Mouse (Mus musculus) CH12.LX (cell line): Measurements from ENCODE around the gene Samd5.

Source experiments
- CTCF ChIP-seq, 2 experiments: IDR thresholded peaks in 1 of 2; conservative IDR thresholded peaks in 1 of 2; 2 replicates each; pipeline ENCODE4 v1.5.1; 2011 to 2012; ENCODE audit warnings: low read depth in 2 of 2, low read length in 2 of 2, improper control_type of control experiment in 1 of 2, inconsistent platforms in 1 of 2, mild to moderate bottlenecking in 1 of 2, moderate library complexity in 1 of 2
- ETS1 ChIP-seq: conservative IDR thresholded peaks from 2 replicates; pipeline ENCODE4 v1.6.1; 2012; ENCODE audit warnings: low read depth, mild to moderate bottlenecking, inconsistent platforms, low read length, improper control_type of control experiment, moderate library complexity
- IRF4 ChIP-seq: IDR thresholded peaks from 2 replicates; pipeline ENCODE4 v1.6.1; 2014; ENCODE audit warnings: low read depth, mild to moderate bottlenecking, inconsistent platforms, low read length, improper control_type of control experiment
- KAT2A ChIP-seq: IDR thresholded peaks from 2 replicates; pipeline ENCODE4 v1.6.1; 2012; ENCODE audit warnings: low read length, improper control_type of control experiment, inconsistent platforms; ENCODE audit not compliant: insufficient replicate concordance
- MAX ChIP-seq: IDR thresholded peaks from 2 replicates; pipeline ENCODE4 v1.6.1; 2011; ENCODE audit warnings: low read length, improper control_type of control experiment
- MYC ChIP-seq: IDR thresholded peaks from 2 replicates; pipeline ENCODE4 v1.6.1; 2011; ENCODE audit warnings: low read depth, mild to moderate bottlenecking, improper control_type of control experiment, low read length
- NRF1 ChIP-seq: IDR thresholded peaks from 2 replicates; pipeline ENCODE4 v1.6.1; 2014; ENCODE audit warnings: low read depth, mild to moderate bottlenecking, inconsistent platforms, low read length, improper control_type of control experiment, moderate library complexity
- PAX5 ChIP-seq: IDR thresholded peaks from 2 replicates; pipeline ENCODE4 v1.6.1; 2012; ENCODE audit warnings: low read length, inconsistent platforms, mixed read lengths
- POLR2A ChIP-seq: IDR thresholded peaks from 2 replicates; pipeline ENCODE4 v1.6.1; 2011; ENCODE audit warnings: low read depth, mild to moderate bottlenecking, improper control_type of control experiment, low read length
- POLR2AphosphoS2 ChIP-seq: IDR thresholded peaks from 2 replicates; pipeline ENCODE4 v1.6.1; 2011; ENCODE audit warnings: low read depth, low read length, improper control_type of control experiment
- RCOR1 ChIP-seq: conservative IDR thresholded peaks from 2 replicates; pipeline ENCODE4 v1.6.1; 2012; ENCODE audit warnings: low read depth, mild to moderate bottlenecking, inconsistent platforms, low read length, improper control_type of control experiment
- USF2 ChIP-seq: conservative IDR thresholded peaks from 2 replicates; pipeline ENCODE4 v1.6.1; 2011; ENCODE audit warnings: low read depth, low read length, improper control_type of control experiment
- ZMIZ1 ChIP-seq: IDR thresholded peaks from 2 replicates; pipeline ENCODE4 v1.6.1; 2012; ENCODE audit warnings: low read depth, mild to moderate bottlenecking, inconsistent platforms, low read length, improper control_type of control experiment

DNA sequence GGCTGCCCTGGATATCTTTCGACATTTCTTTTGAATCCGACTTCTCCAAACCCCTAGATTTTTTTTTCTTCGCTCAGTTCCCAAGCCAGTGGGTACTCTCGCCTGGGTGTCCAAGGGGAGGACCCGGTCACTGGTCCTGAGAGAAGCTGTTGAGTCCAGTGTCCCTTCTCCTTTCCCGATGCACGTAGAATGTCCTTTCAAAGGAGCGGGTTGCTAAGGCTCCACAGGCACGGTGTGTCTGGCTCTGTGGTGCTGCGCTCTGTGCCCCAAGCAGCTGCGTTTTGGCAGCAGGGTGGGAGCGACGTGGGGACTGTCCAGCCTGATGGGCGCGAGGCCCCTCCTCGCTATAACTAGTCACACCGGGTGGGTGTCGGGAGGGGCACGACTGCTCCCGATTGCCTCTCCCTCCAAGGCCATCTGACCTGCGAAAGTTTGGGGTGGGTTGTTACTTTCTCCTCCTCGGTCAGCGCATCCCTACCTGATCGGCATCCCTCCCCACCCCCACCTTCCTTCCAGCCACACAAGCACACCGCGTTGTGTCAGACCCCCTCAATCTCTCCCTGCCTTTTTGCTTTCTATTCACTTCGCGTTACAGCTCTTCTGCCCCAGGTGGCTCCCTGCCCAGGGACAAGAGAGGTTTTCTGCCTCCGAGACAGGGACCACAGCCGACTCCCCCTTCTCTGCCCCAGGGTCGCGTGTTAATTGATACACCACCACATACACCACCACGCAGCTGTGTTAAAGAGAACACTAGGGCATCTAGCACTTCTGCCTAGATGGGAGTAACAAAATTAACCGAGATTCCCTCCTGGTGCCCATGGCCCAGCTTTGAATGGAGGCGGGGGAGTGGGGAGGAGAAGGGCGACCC, 776 bp upstream of the Samd5 start:
- no peak for TF ChIP-seq PAX5
- no peak for TF ChIP-seq CTCF (conservative IDR thresholded peaks at IDR 0.05 in 1 of 2, IDR thresholded peaks at IDR 0.05 in 1 of 2; ENCODE audit: low read depth in 2 of 2, low read length in 2 of 2)
- TF ChIP-seq MYC, result no peak
- TF ChIP-seq NRF1, result no peak
- no peak for TF ChIP-seq ETS1
- TF ChIP-seq POLR2A, result no peak
- no peak for TF ChIP-seq POLR2AphosphoS2
- TF ChIP-seq RCOR1, result no peak
- TF ChIP-seq ZMIZ1, result no peak
- no peak for TF ChIP-seq MAX
- TF ChIP-seq KAT2A, result no peak
- no peak for TF ChIP-seq IRF4
- no peak for TF ChIP-seq USF2
